Comparison of ENCODE assay signal across 9 mouse cellular contexts in the genomic region with DNA sequence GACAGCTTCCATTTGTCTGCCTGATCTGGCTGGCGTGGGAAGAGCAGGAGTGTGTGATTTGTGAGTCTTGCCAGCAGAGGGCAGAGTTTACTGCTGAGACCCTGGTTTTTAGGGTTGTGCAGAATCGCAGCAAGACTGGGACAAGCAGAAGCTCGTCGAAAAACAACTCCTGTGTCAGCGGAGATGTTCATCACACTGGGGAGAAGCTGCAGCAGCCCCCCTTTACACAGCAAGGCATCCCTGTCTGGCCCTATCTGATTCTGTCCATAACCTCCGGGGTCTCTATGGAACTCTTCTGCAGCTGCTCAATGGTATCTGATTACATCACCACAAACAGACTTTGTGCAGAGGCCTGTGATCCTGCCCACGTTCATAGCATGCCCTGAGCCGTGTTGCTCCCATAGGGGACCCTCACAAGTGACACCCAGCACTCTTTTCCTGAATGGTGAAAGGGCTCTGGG.
DNase-seq lines count a peak whose midpoint lies in the region; ATAC-seq and TF ChIP-seq lines count a peak whose summit lies in the region.
"Had no signal": no experiment of that assay in that cellular context is flagged by ENCODE, and none has a peak within 500 bp of the region (broad histone marks: within the 10 kb centered on the region; RNA-seq: fewer than 3 reads in every experiment).

No protein-coding gene starts in this region.

- no peak for TF ChIP-seq EP300 in stomach, postnatal 0 days (optimal IDR thresholded peaks at IDR 0.05)

- H3K27me3 ChIP-seq in midbrain, embryonic 11.5 days (ENCODE audit: control insufficient read depth, insufficient read depth, low read length), result no peaks in the 10 kb centered on the region
- no peaks in the 10 kb centered on the region for H3K27me3 ChIP-seq in stomach, postnatal 0 days (ENCODE audit: control insufficient read depth, insufficient read depth, low read length)
- H3K27me3 ChIP-seq: heart, embryonic 13.5 days had no signal

- no peaks in the 10 kb centered on the region for H3K9me3 ChIP-seq in midbrain, embryonic 11.5 days (ENCODE audit: control insufficient read depth, low read length)
- no peaks in the 10 kb centered on the region for H3K9me3 ChIP-seq in stomach, postnatal 0 days (ENCODE audit: control insufficient read depth, low read length)
- H3K9me3 ChIP-seq: heart, embryonic 13.5 days had no signal

- H3K4me1 ChIP-seq in cortical plate, adult 2 months (ENCODE audit: control insufficient read depth, insufficient read depth, low read length), result peaks cover 6% of the 10 kb centered on the region
- H3K4me1 ChIP-seq in midbrain, embryonic 11.5 days (ENCODE audit: control insufficient read depth, insufficient read depth, low read length), result no peaks in the 10 kb centered on the region
- H3K4me1 ChIP-seq in stomach, postnatal 0 days (replicated peaks; ENCODE audit: control insufficient read depth, insufficient read depth), result no peaks in the 10 kb centered on the region
- H3K4me1 ChIP-seq: heart, embryonic 13.5 days had no signal

- no peak overlapping the region for H3K4me2 ChIP-seq in midbrain, embryonic 11.5 days
- H3K4me2 ChIP-seq in stomach, postnatal 0 days (replicated peaks; ENCODE audit: low read depth), result no peak overlapping the region
- H3K4me2 ChIP-seq: heart, embryonic 13.5 days had no signal

- no peak overlapping the region for H3K9ac ChIP-seq in midbrain, embryonic 11.5 days (ENCODE audit: low read length)
- H3K9ac ChIP-seq in stomach, postnatal 0 days (ENCODE audit: low read length), result no peak overlapping the region
- H3K9ac ChIP-seq: heart, embryonic 13.5 days had no signal

- peak; percentile 88 for TF ChIP-seq CTCF in cortical plate, adult 2 months (IDR thresholded peaks at IDR 0.05; ENCODE audit: extremely low read depth, insufficient read depth, low read length)
- TF ChIP-seq CTCF in stomach, postnatal 0 days (IDR thresholded peaks at IDR 0.05; ENCODE audit: low read depth), result peak; percentile 74

- DNase-seq in gastrocnemius, adult 18-20 months (ENCODE audit: low spot score), result peak; percentile 6
- DNase-seq in gastrocnemius, adult 8-10 months (ENCODE audit: low spot score in 2 of 2), result no peak
- peak; percentile 68 for DNase-seq in ZHBTc4 (ENCODE audit: low read depth, low spot score)
- peak; percentile 29 to 48 for DNase-seq in heart, postnatal 10 days
- DNase-seq in layer of hippocampus, postnatal 14 days (ENCODE audit: low spot score in 2 of 2), result peak; percentile 75 to 87
- DNase-seq in midbrain, embryonic 11.5 days (ENCODE audit: low spot score, missing footprints), result peak; percentile 90
- peak; percentile 17 for DNase-seq in stomach, postnatal 0 days (ENCODE audit: low spot score)

- 24% methylated on average over 8 of the region's 8 CpGs for WGBS in midbrain, embryonic 11.5 days
- WGBS in stomach, postnatal 0 days, result 16% methylated on average over 8 of the region's 8 CpGs

- ATAC-seq in midbrain, embryonic 11.5 days (ENCODE audit: low FRiP score), result peak; percentile 78
- no peak for ATAC-seq in stomach, postnatal 0 days (ENCODE audit: low FRiP score, low TSS enrichment)

- no peak overlapping the region for H3K27ac ChIP-seq in cortical plate, adult 2 months (ENCODE audit: insufficient read depth, low read length)
- no peak overlapping the region for H3K27ac ChIP-seq in midbrain, embryonic 11.5 days (ENCODE audit: low read depth, low read length)
- no peak overlapping the region for H3K27ac ChIP-seq in stomach, postnatal 0 days (replicated peaks)
- H3K27ac ChIP-seq: heart, embryonic 13.5 days had no signal

- intact Hi-C loops in heart, postnatal 10 days (cut with DNase I), result loop anchor here (1.0 kb wide), 1 partner anchor 470 kb away; no protein-coding TSS in a partner anchor

- no peak overlapping the region for H3K4me3 ChIP-seq in cortical plate, adult 2 months (ENCODE audit: insufficient read depth, low read length)
- H3K4me3 ChIP-seq in midbrain, embryonic 11.5 days (ENCODE audit: low read depth, low read length), result no peak overlapping the region
- no peak overlapping the region for H3K4me3 ChIP-seq in stomach, postnatal 0 days (ENCODE audit: low read depth, low read length)
- H3K4me3 ChIP-seq: heart, embryonic 13.5 days had no signal

- H3K36me3 ChIP-seq in midbrain, embryonic 11.5 days (ENCODE audit: control insufficient read depth, insufficient read depth, low read length), result no peaks in the 10 kb centered on the region
- H3K36me3 ChIP-seq in stomach, postnatal 0 days (ENCODE audit: control insufficient read depth, insufficient read depth, low read length), result no peaks in the 10 kb centered on the region
- H3K36me3 ChIP-seq: heart, embryonic 13.5 days had no signal

- no peak for TF ChIP-seq POLR2A in cortical plate, adult 2 months (IDR thresholded peaks at IDR 0.05; ENCODE audit: extremely low read depth, insufficient read depth, low read length)

Comparison
In these comparisons a context has a peak if more than half of its experiments do, and no peak if none do; other contexts are left out.
1. DNase-seq: peak in gastrocnemius, adult 18-20 months (single experiment), ZHBTc4 (single experiment), heart, postnatal 10 days (2 of 2), layer of hippocampus, postnatal 14 days (2 of 2), midbrain, embryonic 11.5 days (single experiment) and stomach, postnatal 0 days (single experiment); none in gastrocnemius, adult 8-10 months (0 of 2).